Mouse (Mus musculus) c-Kit-positive CD71-positive TER-119-negative erythroid progenitor cells, embryonic 14.5 days (primary cell): ENCODE measurements at regions not wholly inside any gene's neighbourhood (a gene's known extent, or its start where the extent isn't known, plus 50 kb on each side); places are given as distances from the start of the nearest gene placed in this dataset.

Experiments used
- DNase-seq: peaks from one replicate; pipeline ENCODE4 v3.0.0-alpha.2; 2013; ENCODE audit warnings: low read depth

- DNase-seq: no peak
Measured at GRCm38 (mm10) chr1:34739621-34740020, 103.2 kb downstream of the Fam168b start.

DNA sequence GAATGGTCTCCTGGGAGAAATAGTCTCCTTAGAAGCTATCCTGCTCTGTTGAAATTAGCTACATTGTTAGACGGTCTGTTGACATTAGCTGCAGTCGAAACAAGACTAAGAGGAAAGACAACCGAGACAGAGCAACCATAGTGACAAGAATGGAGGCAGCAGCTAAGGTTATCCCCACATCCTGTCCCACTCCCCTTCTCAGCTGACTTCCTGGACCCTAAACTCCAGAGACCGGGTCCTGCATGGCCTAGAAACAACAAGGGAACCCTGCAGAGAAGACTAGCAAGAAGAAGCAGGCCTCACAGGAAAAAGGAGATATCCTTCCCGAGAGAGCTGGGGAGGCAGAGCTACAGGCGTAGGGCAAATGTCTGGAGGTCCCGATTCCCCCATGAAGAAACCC is 102.0 kb downstream of the Fam168b start:
- DNase-seq: no peak

GRCm38 (mm10) chr1:34742234-34742633 is 100.6 kb downstream of the Fam168b start:
- no peak for DNase-seq

- no peak for DNase-seq
Measured at GRCm38 (mm10) chr1:34745881-34746280, 97.0 kb downstream of the Fam168b start.

DNA sequence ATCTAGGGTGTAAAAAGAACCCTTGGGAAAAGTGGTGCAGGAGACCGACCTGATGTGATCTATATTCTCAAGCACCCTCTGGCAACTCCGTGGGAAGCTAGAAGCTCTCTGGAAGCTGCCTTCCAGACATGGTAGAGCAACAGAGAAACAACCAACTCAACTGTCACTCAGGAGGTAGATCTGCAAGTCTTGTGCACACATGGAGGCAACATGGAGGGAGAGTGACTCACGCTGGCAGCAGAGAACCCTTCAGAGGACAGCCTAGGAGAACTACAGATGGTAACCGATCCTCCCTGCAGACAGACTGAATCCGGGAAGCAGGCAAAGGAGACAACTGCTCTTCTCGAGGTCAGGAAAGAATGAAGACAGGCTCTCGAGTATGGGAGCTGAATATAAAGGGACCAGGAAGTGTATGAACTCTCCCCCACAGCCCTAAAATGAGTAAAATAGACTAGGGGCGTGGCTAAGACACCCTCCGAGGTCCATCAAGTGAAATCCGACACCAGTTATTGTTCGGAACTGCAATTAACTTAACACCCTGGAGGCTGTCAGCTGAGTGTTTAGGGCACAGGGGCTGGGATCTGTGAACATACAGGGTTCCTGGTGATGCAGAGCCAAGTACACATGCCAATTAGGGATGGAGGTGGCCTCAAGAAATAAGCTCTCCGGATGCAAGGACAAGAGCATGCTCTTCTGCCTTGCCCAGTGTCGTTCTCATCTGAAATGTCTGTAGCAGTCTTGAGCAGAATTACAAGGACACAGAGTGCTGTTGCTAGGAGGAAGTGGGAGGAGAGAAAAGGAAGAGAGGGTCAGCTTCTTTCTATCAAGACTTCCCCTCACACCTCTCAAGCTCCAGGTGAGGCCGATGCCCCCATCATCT is 93.5 kb downstream of the Fam168b start:
- DNase-seq: no peak

- no peak for DNase-seq
Measured at GRCm38 (mm10) chr1:34750061-34751054, 92.5 kb downstream of the Fam168b start.

DNA sequence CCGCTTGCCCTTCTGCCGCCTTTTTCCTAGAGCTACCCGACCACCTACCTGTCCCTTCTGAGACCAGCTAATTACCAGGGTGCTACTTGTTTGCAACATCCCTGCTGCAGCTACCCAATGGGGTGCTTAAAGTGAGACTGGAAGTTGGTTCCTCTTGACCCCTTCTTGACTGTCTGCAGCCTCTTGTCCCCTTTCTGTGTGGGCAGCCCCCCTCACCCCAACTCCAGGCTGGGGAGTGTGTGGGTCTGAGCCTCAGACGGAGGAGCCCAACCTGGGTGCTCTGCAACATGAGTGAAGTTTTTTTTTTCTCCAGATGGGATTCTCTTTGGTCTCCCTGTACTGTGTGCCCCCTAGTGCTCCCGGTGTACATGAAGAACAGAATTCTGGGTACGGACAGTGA is 91.7 kb downstream of the Fam168b start:
- DNase-seq: no peak

- DNase-seq: no peak
Measured at GRCm38 (mm10) chr1:34753581-34753980, 89.3 kb downstream of the Fam168b start.

GRCm38 (mm10) chr1:34760547-34760946 is 82.3 kb downstream of the Fam168b start:
- DNase-seq: no peak

DNA sequence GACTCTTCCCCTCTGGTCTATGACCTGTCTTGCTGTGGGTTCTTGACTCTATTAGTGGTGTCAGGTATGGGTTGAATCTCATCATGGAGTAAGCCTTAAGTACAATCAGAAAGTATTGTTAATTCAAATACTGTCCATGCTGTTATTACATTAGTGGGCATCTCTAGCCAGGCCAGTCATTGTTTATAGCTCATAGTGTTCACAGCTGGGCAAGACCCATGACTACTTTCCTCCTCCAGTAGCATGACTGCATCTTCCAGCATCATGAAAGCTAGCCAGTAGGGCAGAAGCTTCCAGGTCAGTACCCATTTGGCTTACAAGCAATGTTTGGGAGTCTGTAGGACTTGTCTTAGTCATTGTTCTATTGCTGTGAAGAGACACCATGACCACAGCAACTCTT is 81.4 kb downstream of the Fam168b start:
- no peak for DNase-seq

GRCm38 (mm10) chr1:34761870-34762269 is 81.0 kb downstream of the Fam168b start:
- DNase-seq: no peak
